Mouse (Mus musculus): ENCODE data around the gene H2-Q4.
"Not testable (repeated sequence)": the region's sequence is repeated elsewhere in the genome, so short reads cannot be mapped to it uniquely, and the experiment has no call there.

H2-Q4 gene

DNA sequence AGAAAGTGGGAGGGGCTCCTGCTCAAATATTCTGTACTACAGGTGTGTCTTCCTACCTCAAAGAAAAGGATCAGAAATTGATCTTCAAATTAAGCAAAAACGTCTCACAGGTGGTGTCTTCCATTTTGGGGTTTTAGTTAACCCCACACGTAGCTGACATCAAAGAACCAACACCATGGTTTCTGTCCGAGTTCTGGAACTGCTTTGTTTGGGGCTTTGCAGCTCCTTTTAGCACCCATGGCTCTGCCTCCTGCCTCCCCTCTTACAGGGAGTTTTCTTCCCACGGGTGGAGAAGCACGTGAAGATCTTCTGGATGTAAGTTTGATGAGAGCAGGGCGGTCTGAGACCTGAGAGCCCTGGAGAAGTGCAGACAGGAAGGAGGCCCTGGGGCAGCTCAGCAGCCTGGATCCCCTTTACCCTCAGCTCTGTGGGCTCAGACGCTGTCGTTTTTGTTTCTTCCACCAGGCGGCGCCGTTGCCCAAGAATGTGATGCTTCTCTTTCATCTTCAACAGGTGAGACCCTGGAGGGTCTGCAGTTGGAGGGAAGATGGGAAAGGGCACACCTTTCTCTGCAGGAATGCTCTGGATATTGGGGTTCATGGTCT is 40.9 kb downstream of the H2-Q4 start:
- not testable (repeated sequence) for DNase-seq

DNA sequence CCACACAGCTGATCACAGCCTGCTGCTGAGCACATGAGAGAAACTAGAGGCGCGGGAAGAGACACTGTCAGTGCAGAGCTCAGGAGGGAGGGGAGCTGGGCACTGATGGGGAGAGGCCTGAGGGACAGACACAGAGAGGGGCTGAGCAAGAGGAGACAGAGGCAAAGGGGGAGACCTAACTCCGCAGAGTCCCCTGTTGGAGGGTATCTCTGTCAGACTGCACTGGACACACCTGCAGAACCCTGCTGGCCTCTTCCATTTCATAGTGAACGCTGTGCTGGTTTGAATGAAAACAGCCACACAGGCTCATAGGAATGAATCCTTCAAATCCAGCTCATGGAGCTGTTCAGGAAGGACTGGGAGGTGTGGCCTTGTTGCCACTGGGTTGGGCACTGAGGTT is 41.9 kb downstream of the H2-Q4 start:
- not testable (repeated sequence) for DNase-seq

DNA sequence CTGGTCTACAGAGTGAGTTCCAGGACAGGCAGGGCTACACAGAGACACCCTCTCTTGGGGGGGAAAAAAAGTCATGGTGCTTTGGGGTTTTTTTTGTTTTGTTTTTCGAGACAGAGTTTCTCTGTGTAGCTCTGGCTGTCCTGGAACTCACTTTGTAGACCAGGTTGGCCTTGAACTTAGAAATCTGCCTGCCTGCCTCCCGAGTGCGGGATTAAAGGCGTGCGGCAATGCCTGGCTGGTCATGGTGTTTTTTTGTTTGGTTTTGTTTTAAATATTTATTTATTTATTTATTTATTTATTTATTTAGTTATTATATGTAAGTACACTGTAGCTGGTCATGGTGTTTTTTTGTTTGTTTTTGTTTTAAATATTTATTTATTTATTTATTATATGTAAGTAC is 42.9 kb downstream of the H2-Q4 start:
- DNase-seq: not testable (repeated sequence)

DNA sequence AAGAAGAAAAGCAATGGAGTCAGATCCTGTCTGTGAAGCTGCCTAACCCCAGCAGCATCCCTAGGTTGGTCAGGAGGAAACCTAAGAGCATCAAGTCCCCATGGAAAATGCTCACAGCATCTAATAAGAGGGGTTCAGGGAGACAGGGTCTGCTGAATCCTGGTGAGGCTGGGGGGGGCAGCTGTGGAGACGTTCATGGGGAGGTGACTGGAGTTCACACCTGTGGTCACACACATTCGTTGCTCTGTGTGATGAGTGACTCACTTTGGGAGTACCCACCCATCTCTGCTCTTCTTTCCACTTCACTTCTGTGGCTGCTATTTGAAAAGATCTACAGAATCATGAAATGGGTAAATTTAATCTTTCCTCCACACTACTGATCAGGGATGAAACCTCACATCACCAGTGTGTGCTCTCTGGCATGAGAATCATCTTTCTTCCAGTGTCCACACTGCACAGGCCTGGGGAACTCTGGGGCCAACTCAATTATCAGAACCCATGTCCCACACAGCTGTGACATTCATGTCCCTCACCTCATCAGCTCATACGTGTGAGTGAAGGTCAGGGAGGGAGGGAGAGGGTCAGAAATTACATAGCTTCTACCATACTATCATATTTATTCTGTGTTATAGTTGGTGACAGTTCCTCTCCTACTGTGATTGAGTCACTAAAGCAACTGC is 43.9 kb downstream of the H2-Q4 start:
- DNase-seq: not testable (repeated sequence)

DNA sequence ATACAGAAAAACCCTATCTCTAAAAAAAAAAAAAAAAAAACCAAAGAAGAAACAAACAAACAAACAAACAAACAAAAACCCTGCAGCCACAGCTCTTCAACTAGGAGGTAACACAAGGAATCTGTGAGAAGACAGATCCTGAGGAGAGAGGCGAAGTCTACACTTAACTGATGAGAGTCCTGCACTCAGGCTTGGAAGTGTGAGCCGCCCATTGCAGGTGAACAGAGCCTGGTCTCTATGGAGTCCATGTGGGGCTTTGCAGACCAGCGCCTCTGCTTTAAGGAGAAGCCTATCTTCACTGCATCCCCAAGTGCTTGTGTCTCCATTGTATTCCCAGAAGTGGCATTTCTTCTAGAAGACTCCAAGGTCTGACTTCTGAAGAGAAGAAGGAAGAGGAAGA is 44.7 kb downstream of the H2-Q4 start:
- not testable (repeated sequence) for DNase-seq

DNA sequence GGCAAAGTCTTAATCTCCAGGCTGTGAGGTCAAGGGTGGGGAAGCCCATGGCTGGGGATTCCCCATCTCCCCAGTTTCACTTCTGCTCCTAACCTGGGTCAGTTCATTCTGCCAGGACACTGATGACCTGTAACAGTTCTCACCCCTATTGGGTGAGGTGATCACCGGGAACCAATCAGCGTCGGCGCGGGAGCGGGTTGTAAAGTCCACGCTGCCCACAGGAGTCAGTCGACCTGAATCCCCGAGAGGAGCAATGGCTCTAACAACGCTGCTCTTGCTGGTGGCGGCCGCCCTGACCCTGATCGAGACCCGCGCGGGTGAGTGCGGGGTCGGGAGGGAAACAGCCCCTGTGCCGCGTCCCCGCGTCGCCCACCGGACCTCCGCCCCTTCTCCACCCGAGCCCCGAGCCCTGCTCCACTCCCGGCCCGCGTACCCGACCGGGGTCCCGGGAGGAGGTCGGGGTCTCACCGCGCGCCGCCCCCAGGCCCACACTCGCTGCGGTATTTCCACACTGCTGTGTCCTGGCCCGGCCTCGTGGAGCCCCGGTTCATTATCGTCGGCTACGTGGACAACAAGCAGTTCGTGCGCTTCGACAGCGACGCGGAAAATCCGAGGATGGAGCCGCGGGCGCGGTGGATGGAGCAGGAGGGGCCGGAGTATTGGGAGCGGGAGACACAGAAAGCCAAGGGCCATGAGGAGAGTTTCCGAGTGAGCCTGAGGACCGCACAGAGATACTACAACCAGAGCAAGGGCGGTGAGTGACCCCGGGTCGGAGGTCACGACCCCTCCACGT is 45.4 kb downstream of the H2-Q4 start, which contains the start of gene H2-Q6:
Gene H2-Q6, plus strand, starts transcription at position 227 of the 793 bp plus-strand sequence.
- peak; percentile 72 for DNase-seq

DNA sequence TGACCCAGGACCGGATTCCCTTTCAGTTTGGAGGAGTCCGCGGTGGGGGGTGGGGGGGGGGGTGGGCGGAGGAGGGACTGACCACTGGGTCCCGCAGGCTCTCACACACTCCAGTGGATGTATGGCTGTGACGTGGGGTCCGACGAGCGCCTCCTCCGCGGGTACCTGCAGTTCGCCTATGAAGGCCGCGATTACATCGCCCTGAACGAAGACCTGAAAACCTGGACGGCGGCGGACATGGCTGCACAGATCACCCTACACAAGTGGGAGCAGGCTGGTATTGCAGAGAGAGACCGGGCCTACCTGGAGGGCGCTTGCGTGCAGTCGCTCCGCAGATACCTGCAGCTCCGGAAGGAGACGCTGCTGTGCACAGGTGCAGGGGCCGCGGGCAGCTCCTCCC is 46.1 kb downstream of the H2-Q4 start:
- DNase-seq: not testable (repeated sequence)

DNA sequence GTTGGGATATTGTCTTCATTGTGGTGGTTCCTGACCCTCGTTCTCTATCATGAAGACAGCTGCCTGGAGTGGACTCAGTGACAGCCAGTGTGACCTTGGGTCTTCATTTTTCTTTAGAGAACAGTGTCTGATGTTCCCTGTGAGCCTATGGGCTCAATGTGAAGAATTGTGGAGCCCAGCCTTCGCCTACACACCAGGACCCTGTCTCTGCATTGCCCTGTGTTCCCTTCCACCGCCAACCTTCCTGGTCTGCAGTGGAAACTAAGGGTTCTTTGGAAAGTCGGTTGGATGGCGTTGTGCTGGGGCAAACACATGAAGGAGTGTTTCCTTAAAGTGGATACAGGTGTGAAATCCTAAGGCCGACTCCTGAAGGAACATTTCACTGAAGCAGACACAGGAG is 49.5 kb downstream of the H2-Q4 start:
- not testable (repeated sequence) for DNase-seq

DNA sequence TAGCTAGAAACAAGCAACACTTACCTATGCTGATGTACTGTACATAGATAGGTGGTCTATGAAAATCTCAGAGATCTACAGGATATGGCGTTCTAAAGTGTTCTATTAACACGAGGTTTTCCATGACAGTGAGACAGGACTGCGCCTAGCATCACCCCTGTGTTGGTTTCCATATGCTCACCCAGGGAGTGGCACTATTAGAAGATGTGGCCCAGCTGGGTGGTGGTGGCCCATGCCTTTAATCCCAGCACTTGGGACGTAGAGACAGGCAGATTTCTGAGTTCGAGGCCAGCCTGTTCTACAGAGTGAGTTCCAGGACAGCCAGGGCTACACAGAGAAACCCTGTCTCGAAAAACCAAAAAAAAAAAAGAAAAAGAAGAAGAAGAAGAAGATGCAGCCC is 51.3 kb downstream of the H2-Q4 start:
- DNase-seq: not testable (repeated sequence)

DNA sequence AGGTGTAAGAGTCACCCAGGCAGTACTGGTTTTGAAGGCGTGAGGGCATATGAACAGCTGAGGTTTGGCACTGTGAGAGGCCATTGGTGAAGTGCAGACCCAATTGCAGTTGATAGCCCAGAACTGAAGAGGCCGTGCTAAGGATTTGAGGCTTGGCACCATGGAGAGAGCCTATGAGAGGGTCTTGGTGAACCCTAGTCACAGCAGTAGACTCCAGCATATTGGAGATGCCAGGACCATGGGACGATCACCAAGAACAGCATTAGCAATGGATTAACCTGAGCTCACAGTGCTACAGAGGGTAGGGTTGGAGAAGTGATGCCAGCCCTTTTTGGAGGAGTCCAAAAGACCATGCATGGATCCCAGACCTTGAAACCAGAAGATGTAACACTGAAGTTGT is 52.8 kb downstream of the H2-Q4 start:
- DNase-seq: not testable (repeated sequence)

DNA sequence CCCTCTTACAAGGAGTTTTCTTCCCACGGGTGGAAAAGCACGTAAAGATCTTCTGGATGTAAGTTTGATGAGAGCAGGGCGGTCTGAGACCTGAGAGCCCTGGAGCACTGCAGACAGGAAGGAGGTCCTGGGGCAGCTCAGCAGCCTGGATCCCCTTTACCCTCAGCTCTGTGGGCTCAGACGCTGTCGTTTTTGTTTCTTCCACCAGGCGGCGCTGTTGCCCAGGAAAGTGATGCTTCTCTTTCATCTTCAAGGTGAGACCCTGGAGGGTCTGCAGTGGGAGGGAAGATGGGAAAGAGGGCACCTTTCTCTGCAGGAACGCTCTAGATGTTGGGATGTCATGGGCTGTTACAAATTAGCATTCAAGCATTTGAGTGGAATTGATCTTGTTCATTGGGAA is 55.4 kb downstream of the H2-Q4 start:
- DNase-seq: not testable (repeated sequence)
